Comparison of ENCODE assay signal across 7 mouse cellular contexts in genomic region chr16:93918679-93919060, GRCm38 (mm10). TPM values are rescaled to one million over a fixed set of nuclear protein-coding genes. Genes with fewer than 3 reads are reported as not detected.
DNase-seq lines count a peak whose midpoint lies in the region; ATAC-seq lines count a peak whose summit lies in the region.

No protein-coding gene starts in this region.

- no peak overlapping the region for H3K4me3 ChIP-seq in limb, embryonic 11.5 days (ENCODE audit: low read depth, low read length)
- H3K4me3 ChIP-seq in stomach, embryonic 15.5 days (replicated peaks): no peak overlapping the region

- ATAC-seq in erythroblast, adult 5-6 weeks (replicated peaks; ENCODE audit: low FRiP score, poor library complexity, severe bottlenecking): peak; percentile 15; the same call in 1 of the 2 replicates
- ATAC-seq in limb, embryonic 11.5 days (ENCODE audit: insufficient number of reproducible peaks, low FRiP score, low TSS enrichment, low read depth): 0 out of 2 replicates have a peak, but pooled peaks have one; percentile 3
- no peak for ATAC-seq in stomach, embryonic 15.5 days (ENCODE audit: insufficient read depth, low FRiP score, low read depth)
- no peak for ATAC-seq in megakaryocyte progenitor cell, adult 5-6 weeks (replicated peaks; ENCODE audit: poor library complexity)

- H3K4me2 ChIP-seq in limb, embryonic 11.5 days (ENCODE audit: low read depth, severe bottlenecking): no peak overlapping the region
- peak overlapping the region; percentile 42; the same call in 1 of the 2 replicates for H3K4me2 ChIP-seq in stomach, embryonic 15.5 days

- WGBS in limb, embryonic 11.5 days: 65% methylated on average over 8 of the region's 8 CpGs
- WGBS in stomach, embryonic 15.5 days: 59% methylated on average over 8 of the region's 8 CpGs

- DNase-seq in retina, embryonic 14.5 days (ENCODE audit: low spot score): peak; percentile 53
- DNase-seq in retina, postnatal 1 day: no peak
- DNase-seq in limb, embryonic 11.5 days (ENCODE audit: low spot score): no peak
- DNase-seq in urinary bladder, adult 18-20 months (ENCODE audit: low spot score in 2 of 2): no peak

- H3K36me3 ChIP-seq in limb, embryonic 11.5 days (ENCODE audit: control insufficient read depth, insufficient read depth, low read length): no peaks in the 10 kb centered on the region
- no peaks in the 10 kb centered on the region for H3K36me3 ChIP-seq in stomach, embryonic 15.5 days

- peaks cover 6% of the 10 kb centered on the region; the same call in 1 of the 2 replicates for H3K4me1 ChIP-seq in limb, embryonic 11.5 days (ENCODE audit: control insufficient read depth, insufficient read depth, low read length)
- peaks cover 9% of the 10 kb centered on the region for H3K4me1 ChIP-seq in stomach, embryonic 15.5 days

- no peaks in the 10 kb centered on the region for H3K9me3 ChIP-seq in limb, embryonic 11.5 days (ENCODE audit: control insufficient read depth, low read length)
- no peaks in the 10 kb centered on the region for H3K9me3 ChIP-seq in stomach, embryonic 15.5 days

- no peaks in the 10 kb centered on the region for H3K27me3 ChIP-seq in limb, embryonic 11.5 days (ENCODE audit: control insufficient read depth, insufficient read depth, low read length)
- no peaks in the 10 kb centered on the region for H3K27me3 ChIP-seq in stomach, embryonic 15.5 days (replicated peaks)

- no peak overlapping the region for H3K27ac ChIP-seq in limb, embryonic 11.5 days (replicated peaks; ENCODE audit: low read depth, low read length)
- H3K27ac ChIP-seq in stomach, embryonic 15.5 days: no peak overlapping the region

- no peak overlapping the region for H3K9ac ChIP-seq in limb, embryonic 11.5 days (ENCODE audit: low read length)
- no peak overlapping the region for H3K9ac ChIP-seq in stomach, embryonic 15.5 days

RNA-seq across cellular contexts. Expression of gene Chaf1b, which starts 35.0 kb away (rescaled TPM):
- 6.9 and 18.0 TPM in 2 replicates for total RNA-seq in erythroblast, adult 5-6 weeks (2015; ENCODE audit: low replicate concordance)
- 16.4 and 27.9 TPM in 2 replicates for total RNA-seq in erythroblast, adult 5-6 weeks (2017; ENCODE audit: low replicate concordance)
- polyA plus RNA-seq in limb, embryonic 11.5 days (2014; fragmentation: Nextera tagmentation; extraction: Ambion mirVana): 120 and 121 TPM in 2 replicates
- 53.8 and 57.0 TPM in 2 replicates for polyA plus RNA-seq in stomach, embryonic 15.5 days (2015; fragmentation: Nextera tagmentation; extraction: Ambion mirVana)
- total RNA-seq in megakaryocyte progenitor cell, adult 5-6 weeks (2015): 38.3 and 49.3 TPM in 2 replicates
- total RNA-seq in megakaryocyte progenitor cell, adult 5-6 weeks (2017): 51.5 and 51.6 TPM in 2 replicates

Comparison
In these comparisons a context has a peak if more than half of its experiments do, and no peak if none do; other contexts are left out.
1. ATAC-seq: peak in erythroblast, adult 5-6 weeks (single experiment) and limb, embryonic 11.5 days (single experiment); none in stomach, embryonic 15.5 days (single experiment) and megakaryocyte progenitor cell, adult 5-6 weeks (single experiment).